Mouse (Mus musculus) ES-E14 (cell line): ENCODE data around the gene Foxa2.

Source experiments
- MAFK ChIP-seq: IDR thresholded peaks from 2 replicates; pipeline ENCODE4 v1.6.1; 2014; ENCODE audit warnings: mild to moderate bottlenecking, low read depth, low read length, inconsistent platforms; ENCODE audit not compliant: insufficient read depth
- ZNF384 ChIP-seq: IDR thresholded peaks from 2 replicates; pipeline ENCODE4 v1.6.1; 2012; ENCODE audit warnings: low read depth, low read length, inconsistent platforms

DNA sequence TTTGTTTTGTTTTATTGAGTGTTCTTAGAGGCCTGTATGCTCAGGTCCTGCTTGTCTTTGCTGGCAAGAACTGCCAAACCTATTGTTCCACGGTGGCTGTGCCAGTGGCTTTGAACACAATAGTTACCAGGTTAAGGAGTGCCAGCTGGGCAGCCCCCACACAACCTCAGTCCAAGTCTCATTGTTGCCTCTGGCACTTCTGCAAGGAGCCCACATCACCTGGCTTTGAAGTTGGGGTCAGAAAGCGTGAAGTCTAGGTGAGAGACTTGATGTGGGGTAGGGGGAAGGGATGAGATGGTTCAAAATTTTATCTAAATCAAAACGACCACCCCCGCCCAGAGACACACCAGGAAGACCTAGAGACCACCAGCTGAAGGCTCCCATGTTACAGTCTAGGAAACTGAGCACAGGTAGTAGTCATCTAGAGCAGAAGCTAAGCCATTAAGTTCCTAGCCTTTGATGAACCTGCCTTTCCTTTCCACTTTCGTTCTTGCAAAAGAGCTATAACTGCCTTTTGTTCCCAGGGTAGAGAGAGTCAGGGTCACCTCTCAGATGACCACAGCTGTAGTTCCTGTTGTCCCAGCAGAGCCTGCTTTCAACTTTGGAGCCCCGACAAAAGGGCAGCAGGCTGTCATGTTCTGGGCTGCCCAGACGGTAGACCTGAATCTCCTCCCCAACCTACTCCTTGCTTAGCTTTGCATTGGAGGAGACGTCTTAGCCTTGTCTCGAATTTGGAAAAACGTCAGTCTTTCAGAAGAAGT, 48.4 kb downstream of the Foxa2 start:
- TF ChIP-seq MAFK (no peak), ZNF384 (no peak)
